Mouse (Mus musculus): Measurements from ENCODE around the gene Srd5a2.
"Not testable (repeated sequence)": the region's sequence is repeated elsewhere in the genome, so short reads cannot be mapped to it uniquely, and the experiment has no call there.

Gene Srd5a2

GRCm38 (mm10) chr17:74047210-74048082 lies at the start of gene Srd5a2:
Gene Srd5a2, minus strand, starts transcription at chr17:74047916.
- no peak for DNase-seq (ENCODE audit: low spot score in 2 of 2)

DNA sequence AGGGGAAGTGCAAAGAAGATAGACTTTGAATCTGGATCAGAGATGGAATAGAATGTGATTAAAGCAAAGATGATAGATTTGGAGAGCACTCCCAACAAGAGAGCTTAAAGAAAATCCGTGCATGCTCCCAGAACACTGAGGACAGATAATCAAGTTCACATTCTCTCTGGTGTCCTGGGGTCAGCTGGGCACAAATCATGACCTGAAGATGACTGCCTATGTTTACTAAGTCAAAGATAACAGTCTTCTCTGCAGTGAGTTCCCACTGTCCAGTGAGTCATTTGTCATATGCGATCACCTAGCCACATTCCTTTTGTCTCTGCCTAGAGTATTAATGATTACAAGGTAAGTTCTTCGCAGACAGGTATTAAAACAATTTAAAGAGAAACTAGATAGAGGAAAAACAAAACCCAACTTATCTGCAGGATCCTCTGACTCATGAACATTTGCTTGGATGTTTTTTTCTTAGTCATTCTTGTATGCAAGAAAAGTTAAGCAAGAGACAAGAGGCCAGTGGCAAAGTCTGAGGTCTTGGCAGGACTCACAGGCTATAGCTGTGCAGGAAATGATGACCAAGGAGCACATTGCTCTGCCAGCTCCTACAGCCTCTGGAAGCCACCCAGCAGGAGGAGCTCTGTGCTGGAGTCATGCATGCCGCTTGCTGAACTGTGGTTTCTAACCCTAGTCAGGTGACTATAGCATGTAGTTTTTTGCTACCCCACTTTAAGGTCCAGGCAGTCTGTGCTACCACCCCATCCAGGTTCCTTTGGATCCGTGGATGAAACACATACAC lies 41.4 kb upstream of the Srd5a2 start:
- DNase-seq (ENCODE audit: low spot score in 2 of 2) = peak; percentile 18 to 33

DNA sequence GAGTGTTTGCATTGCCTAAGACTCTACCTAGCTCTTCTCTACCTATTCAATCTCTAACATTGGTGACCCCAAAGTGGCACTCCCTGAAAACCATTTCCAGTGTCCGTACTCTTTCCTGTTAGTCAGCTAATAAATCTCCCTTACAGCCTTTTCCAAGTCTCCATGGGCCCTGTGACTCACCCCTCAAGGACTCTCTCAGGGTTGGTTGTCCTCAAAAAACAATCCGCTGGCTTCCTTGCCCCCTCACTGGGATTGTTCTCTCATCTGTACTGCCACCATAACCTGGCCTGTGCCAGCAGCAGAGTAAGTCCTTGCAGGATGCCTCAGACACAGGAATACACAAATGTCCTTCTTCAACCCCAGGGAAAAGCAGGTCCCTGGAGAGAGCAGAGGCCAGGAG lies 40.3 kb upstream of the Srd5a2 start:
- DNase-seq (ENCODE audit: low spot score in 2 of 2) = no peak

DNA sequence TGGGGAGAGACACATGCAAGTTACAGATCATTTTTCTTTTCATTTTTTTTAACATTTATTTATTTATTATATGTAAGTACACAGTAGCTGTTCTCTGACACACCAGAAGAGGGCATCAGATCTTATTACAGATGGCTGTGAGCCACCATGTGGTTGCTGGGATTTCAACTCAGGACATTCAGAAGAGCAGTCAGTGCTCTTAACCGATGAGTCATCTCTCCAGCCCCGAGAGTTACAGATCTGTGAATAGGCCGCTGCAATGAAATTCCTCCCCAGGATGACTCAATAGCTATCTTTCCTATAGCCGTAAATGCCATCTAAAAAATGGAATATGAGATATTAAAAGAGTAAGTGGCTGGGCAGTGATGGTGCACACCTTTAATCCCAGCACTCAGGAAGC lies 35.7 kb upstream of the Srd5a2 start:
- no peak for DNase-seq (ENCODE audit: low spot score in 2 of 2)

DNA sequence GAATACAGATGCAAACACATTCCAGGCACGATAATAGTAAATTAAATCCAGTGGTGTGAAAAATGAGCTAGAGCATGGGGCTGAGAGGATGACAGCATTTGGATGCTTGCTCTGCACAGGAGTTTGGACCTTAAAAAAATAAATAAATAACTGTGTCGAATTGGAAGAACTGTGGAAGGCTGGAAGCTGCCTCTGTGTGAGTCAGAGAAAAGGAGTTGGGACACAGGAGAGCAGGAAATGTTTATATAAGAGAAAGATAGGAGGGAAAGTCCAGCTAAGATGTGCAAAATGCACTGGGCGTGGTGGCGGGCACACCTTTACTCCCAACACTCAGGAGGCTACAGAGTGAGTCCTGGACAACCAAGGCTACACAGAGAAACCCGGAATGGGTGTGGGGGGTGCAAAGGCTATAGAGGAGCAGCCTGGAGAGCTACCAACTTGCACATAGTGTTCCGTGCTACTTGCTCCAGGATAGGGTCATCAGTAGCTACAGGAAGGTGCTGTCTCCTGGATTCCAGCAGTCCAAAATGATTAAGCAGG lies 32.4 kb upstream of the Srd5a2 start:
- no peak for DNase-seq (ENCODE audit: low spot score in 2 of 2)

DNA sequence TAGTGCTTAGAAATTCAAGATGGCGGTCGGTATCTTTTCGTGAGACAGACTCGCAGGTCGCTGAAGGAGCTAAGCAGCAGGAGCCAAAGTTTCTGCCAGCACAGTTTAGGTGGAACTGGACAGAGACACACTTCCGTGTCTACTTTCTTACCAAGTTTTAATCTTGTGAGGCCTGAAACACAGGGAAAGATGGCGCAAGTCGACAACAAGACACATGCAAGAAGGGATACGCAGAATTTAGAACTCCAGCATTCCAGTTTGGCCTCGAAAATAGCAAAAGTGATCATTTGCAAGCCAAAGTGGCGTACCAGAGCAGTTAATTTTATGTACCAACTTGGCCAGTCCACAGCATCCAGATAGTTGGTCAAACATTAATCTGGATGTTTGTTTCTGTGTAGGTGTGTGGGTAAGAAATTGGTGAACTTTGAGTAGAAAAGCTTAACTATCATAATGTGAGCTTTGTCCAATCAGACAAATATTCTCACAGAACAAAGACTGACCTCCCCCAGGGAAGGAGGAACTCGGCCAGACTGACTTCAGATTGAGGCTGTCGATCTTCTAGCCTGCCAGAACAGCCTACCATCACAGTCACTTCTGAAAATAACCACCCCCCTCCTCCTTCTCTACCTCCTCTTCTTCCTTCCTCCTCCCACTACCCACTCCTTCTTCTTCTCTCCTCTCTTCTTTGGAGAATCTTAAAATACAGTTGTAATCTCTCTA lies 31.2 kb upstream of the Srd5a2 start:
- DNase-seq (ENCODE audit: low spot score in 2 of 2) = no peak

GRCm38 (mm10) chr17:74073067-74073466 lies 25.4 kb upstream of the Srd5a2 start:
- not testable (repeated sequence) for DNase-seq (ENCODE audit: low spot score in 2 of 2)

DNA sequence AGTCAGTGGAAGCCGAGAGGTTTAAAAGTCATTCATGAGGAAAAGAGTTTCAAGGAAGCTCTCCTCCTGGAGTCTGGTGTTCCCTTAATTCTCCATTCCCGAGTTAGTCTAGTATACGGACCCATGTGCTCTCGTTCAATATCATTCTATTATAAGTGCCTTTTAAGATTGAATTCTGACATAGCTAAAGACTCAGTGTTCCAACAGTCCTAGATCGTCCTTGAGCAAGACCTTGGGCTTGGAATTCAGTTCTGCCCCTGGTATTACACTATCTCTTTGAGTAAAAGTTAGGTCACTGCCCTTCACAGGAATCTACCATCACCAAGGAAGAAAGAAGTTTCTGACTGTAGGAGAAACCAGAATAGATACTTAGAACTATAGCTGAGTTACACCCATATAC lies 15.0 kb upstream of the Srd5a2 start:
- not testable (repeated sequence) for DNase-seq (ENCODE audit: low spot score in 2 of 2)

- DNase-seq (ENCODE audit: low spot score in 2 of 2) = no peak
Observed at GRCm38 (mm10) chr17:74048229-74048816, 607 bp upstream of the Srd5a2 start.

GRCm38 (mm10) chr17:74043754-74044153 lies 4.0 kb downstream of the Srd5a2 start:
- peak; percentile 34 to 35 for DNase-seq (ENCODE audit: low spot score in 2 of 2)

DNA sequence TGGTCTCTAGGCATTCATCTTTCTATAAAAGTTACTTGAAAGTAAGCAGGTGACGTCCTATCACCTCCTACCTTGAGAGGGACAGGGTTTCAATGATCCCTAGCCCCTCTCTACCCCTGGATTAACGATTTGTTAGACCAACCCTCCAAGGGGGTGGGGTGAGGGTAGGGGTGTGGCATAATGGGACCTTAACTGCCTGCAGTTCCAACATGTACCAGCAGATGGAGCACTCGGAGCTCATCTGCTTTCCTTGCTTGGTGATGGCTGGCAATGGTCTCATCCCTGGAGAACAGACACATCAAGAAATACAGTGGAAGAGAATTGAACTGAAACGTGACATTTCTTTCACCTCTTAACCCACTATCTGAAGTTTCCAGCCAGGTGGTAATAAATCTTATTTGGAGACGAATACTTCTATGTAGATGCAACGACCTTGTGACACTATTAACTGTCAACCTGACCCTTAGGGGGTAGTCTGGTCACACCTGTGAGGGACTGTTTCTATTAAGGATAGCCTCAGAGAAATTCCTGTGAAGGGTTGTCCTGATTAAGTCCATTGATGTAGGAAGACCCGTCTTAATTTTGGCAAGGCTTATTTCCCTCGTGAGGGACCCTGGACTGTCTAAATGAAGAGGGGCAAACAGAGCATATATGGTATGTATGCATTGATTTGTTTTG lies 27.1 kb downstream of the Srd5a2 start:
- peak; percentile 79 to 83 for DNase-seq (ENCODE audit: low spot score in 2 of 2)

- DNase-seq (ENCODE audit: low spot score in 2 of 2) = no peak
Observed at GRCm38 (mm10) chr17:74018281-74018680, 29.4 kb downstream of the Srd5a2 start.

DNA sequence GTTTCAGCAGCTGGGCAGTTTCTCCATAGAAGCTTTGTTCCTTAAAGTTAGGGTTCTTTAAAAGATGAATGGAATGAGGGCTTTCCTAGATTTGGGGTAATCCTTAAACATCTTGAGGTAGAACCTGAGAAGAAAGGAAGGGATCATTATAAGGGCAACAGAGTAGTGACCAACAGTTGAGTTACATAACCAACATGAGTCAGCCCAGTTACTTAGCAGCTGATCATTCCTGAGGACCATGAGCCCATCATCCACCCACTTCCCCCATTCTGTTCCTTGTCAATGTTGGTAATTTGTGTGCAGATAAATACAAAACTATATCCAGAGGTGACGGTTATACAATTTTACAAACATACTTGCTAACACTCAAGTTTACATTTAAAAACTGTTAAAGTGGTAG lies 30.1 kb downstream of the Srd5a2 start:
- DNase-seq (ENCODE audit: low spot score in 2 of 2) = no peak

GRCm38 (mm10) chr17:74015128-74015527 lies 32.6 kb downstream of the Srd5a2 start:
- DNase-seq (ENCODE audit: low spot score in 2 of 2) = no peak

GRCm38 (mm10) chr17:74008680-74009079 lies 39.0 kb downstream of the Srd5a2 start:
- DNase-seq (ENCODE audit: low spot score in 2 of 2) = no peak

- DNase-seq (ENCODE audit: low spot score in 2 of 2) = no peak
Observed at GRCm38 (mm10) chr17:74007001-74007400, 40.7 kb downstream of the Srd5a2 start.

DNA sequence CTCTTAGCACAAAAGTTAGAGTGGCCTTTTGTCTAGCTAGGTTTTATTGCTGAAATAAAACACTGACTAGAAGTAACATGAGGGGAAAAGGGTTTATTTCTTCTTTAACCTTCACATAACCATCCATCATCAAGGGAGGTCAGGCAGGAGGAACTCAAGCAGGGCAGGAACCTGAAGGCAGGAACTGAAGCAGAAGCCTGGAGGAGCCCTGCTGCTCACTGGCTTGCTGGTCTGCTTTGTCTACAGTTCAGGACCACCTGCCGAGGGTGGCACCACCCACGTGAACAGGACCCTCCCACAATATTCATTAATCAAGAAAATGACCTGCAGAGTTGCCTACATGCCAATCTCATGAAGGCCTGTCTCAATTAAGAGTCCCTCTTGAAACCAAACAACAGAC lies 45.3 kb downstream of the Srd5a2 start:
- no peak for DNase-seq (ENCODE audit: low spot score in 2 of 2)

GRCm38 (mm10) chr17:73995907-73996645 lies 51.6 kb downstream of the Srd5a2 start:
- peak in 1 of 2 experiments; percentile 39 for DNase-seq (ENCODE audit: low spot score in 2 of 2)

GRCm38 (mm10) chr17:73991264-73991663 lies 56.5 kb downstream of the Srd5a2 start:
- DNase-seq (ENCODE audit: low spot score in 2 of 2) = peak; percentile 64 to 84

DNA sequence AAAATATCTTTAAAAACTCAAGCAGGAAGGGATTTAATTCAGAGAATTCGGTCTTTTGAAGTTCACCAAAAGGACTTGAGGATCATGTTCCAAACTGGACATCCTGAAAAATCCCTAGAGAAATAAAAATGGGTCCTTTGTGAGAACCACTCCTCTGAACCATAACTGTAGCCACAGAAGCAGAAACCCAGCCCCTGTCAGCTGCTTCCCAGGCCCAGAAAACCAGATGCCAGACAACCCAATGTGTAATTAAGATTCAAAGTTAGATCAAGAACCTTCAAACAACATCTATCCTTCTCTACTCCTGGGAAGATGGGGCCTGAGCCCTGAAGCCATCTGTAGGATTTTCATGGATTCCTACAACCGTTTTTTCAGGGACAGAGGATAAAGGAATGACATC lies 61.1 kb downstream of the Srd5a2 start:
- DNase-seq (ENCODE audit: low spot score in 2 of 2) = peak in 1 of 2 experiments; percentile 39
